Mouse (Mus musculus): ENCODE results near the gene Bms1. TPM values are rescaled to one million over a fixed set of nuclear protein-coding genes. Genes with fewer than 3 reads are reported as not detected.
A peak's percentile ranks its signal among the peaks of the same experiment; 100 is the strongest.

Bms1 gene
- total RNA-seq, 2 experiments from 2014 or later = 39.2 to 81.0 TPM

DNA sequence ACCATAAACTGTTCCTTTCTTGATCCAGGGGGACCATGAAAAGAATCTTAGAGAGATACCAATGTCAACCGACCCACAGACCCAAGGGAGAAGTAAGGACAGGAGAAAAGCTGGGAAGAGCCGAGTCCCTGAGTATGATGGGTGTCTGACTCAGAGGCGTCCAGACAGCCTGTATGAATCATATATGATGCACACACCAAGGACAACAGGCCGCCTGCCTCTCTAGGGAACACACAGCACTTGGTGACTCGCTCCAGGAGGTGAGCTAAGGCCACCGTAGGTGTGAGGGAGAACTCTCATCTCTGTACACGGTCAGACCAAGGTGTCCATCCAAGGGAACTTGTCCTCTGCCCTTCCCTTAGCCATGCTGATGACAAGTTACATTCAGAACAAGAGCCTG, 51.8 kb downstream of the Bms1 start:
- ATAC-seq (replicated peaks; ENCODE audit: poor library complexity) = no peak

DNA sequence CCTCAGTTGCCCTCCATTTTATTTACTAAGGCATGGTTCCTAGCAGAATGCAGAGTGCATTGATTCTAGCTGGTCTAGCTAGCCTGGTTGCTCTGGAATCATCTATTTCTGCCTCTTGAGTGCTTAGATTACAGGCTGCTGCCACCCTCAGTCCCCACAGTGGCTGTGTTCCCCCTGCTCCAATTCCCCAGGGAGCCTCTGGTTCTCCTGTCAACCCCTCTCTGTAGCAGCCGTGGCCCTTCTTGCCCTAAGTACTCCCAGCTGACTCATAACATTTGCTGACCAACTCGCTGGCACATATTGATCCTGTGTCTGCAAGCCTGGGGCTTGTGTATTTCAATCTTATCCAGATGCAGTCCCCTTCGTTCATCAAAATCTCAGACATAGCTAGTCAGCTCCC, 53.1 kb downstream of the Bms1 start:
- no peak for ATAC-seq (replicated peaks; ENCODE audit: poor library complexity)

DNA sequence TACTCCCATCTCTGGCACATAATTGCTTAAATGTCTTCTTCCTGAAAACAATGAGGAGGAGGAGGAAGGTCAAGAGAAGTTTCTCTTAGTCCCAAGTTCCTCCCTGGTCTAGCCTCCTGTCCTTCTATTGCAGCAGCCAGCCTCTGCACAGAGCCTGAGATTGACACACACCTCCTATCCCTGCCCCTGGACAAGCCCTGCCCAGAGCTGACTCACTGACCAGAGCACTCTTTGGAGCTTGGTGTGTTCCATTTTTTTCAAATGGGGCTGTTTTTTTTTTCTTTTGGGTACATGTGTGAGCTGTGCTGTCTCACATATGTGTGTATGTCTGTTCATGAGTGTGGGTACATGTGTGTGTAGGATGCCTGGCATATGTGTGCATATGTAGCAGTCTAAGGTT, 53.5 kb downstream of the Bms1 start:
- ATAC-seq (replicated peaks; ENCODE audit: poor library complexity) = no peak

DNA sequence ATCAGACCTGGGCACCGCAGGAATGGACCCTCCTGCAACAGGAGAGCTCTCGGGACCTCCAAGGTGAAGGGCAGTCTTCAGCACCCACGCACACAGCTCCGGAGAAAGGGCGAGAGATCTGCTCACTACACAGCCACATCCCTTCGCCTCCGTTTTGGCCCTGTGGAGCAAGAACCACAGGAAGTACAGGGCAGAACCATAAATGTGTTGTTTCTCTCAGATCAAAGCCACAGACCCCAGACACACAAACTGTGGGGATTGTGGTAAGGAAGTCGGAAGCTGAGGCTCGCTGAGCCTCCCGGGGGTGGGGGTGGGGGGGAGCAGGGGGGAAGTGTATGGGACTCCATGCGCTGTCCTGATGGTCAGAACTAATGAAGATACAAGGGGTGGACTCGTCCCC, 68.9 kb downstream of the Bms1 start:
- peak; percentile 96 for ATAC-seq (replicated peaks; ENCODE audit: poor library complexity)

DNA sequence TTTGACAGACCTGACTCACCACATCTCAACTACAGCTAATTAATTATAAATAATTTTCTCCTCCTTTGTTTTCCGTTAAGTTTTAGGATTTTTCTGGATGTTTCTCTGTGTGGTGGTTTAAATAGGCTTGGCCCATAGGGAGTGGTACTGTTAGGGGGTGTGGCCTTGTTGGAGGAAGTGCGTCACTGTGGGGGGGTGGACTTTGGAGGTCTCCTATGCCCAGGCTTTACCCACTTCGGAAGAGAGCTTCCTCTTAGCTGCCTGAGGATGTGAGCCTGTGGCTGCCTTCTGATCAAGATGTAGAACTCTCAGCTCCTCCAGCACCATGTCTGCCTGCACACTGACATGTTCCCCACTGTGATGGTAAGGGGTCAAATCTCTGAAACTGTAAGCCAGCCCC, 71.1 kb downstream of the Bms1 start:
- peak; percentile 44; the same call in 1 of the 2 replicates for ATAC-seq (replicated peaks; ENCODE audit: poor library complexity)

DNA sequence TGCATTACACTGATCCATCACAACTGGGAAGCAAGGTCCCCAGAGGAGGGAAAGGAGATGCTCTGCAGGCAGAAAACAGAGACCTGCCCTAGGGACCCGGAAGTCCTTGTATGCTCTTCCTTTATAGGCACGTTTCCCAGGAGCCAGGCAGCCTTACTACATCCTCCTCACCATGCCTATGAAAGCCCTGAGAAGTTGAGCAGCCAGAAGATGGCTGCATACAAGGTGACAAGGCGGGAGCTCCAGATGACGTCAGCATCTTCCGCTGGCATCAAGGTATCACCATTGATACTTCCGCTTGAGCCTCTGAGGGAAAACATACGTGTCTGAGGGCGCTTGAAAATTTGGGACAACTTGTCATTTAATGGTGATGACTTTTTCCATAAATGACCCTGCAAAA, 72.0 kb downstream of the Bms1 start:
- ATAC-seq (replicated peaks; ENCODE audit: poor library complexity) = no peak

DNA sequence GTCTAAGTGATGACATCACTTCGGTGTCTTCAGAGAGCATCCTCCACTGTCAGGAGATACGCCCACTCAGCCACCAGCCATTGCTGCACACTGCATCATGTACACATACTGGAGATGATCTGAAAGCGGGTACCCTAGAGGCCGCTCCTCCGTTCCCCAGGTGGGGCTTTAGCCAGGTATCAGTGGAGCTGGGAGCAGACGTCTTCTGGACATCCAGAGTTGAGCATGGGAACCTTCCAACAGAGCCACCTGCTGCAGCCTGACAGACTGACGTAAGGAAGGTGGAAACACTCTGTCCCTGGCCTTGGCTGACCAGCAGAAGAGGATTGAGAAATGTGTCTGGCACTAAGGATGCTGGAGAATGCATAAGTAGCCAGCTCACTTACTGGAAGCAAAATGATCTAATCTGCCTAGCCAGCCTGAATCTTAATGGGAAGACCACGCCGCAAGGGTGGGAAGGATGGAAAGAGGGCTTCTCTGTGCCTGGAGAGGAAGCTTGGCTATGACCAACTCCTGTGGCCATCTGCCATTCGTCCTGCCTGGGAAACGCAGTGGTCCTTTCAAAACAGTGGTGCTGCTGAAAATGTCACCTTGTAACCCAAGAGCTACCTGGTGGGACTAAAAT, 77.3 kb downstream of the Bms1 start:
- ATAC-seq (replicated peaks; ENCODE audit: poor library complexity) = no peak

DNA sequence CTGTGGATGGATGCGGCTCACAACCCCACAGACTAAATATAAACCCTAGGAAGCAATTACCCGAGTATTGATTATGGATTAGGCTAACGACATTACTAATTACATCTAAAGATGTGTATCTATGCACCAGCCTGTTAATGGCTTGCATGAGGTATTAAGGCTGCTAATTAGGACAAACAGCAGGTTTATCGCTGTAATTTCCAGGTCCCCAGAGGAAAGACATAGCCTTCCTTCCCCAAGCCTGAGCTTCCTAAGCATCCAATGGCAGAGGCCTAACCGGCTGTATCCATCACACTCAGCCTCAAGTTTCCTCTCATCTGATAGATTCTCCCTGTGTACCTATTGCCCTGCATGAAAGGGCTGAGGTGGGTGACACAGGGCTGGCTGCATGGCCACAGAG, 81.6 kb downstream of the Bms1 start:
- no peak for ATAC-seq (replicated peaks; ENCODE audit: poor library complexity)

DNA sequence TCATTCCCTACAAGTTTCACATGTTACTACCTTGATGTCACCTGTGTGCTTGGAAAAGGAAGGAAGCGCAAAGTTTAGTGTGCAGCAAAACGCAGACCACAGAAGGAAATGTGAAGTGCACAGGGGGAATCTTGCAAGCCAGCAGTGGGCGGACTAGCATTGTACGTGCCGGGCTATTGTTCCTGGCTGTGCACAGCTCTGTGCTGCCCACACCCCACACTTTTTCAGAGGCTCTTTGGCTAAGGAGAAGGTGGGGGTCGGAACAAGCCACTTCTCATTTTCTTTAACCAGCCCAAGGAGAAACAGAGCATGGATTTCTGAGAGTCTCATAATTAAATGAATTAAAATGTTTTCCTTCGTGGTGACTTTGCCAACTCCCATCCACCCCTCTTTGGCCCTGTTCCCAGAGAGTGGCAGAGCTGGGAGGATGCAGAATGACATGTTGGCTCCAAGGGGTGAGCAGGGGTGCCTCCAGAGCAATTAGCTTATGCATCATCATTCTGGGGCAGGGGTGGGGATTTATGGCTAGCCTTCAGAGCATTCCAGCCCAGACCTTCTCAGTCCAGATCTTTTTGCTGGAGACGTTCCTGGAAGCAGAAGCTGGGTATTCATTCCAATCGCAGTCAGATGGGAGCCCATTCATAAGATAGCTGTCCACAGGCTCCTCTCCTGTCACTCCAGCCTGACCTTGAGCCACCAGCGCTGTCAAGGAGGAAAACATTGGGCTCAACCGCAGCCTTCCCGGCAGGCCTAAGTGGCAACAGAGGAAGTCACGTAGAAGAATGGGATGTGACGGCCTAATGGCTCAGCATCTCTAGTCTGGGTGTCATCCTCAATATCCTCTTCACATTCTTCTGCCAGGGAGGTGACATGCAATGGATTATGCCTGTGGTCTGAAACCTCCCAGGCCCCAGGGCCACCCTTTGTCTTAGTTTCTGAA, 82.5 kb downstream of the Bms1 start:
- peak; percentile 54; the same call in 1 of the 2 replicates for ATAC-seq (replicated peaks; ENCODE audit: poor library complexity)

DNA sequence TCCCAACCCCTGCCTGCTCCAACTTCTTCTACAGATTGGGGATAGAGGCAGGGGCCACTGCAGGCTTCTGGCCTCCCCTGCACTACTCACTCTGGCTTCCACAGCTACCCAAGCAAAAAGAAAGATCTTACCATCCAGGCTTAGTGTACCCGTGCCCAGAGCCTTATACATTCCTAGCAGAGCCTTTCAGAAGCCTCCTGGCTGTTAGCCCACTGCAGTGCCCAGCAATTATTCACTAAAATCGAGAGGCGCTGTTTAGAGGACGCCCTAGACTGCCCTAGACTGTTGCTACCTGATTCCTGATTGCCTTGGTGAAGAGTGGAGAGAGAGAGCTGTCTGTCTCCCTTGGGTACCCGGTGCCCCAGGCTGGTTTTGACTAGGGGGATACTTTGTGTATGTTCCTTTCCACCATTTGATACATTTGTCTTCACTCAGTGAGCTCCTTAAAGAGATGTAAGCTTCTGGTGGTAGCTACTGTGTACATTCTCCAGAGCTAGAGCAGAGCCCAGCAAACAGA, 83.3 kb downstream of the Bms1 start:
- ATAC-seq (replicated peaks; ENCODE audit: poor library complexity) = no peak

DNA sequence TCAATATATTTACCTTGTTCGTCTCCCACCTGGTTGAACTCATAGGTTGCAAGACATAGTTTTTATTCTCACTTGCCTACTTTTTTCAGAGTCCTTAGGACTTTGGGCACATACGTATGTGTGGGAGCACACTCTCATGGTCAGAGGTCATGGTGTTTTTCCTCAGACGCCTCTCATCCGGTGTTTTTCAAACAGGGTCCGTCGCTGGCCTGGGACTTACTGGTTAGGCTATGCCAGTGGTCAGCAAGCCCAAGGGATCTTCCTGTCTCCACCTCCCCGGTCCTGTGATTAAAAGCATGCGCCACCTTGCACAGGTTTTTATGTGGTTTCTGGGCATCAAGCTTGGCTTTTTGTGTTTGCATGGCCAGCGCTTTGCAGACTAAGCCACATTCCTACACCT, 85.4 kb downstream of the Bms1 start:
- ATAC-seq (replicated peaks; ENCODE audit: poor library complexity) = no peak

Other genes starting within 250 kb of the Bms1 start
- gene Ret, start 221.8 kb downstream of the Bms1 start, total RNA-seq (2015) = not detected in 2 replicates
- 0.04 TPM in 1 of 2 replicates, not detected in the other for gene Ret, start 221.8 kb downstream of the Bms1 start, total RNA-seq (2017)
- gene Zfp248, start 36.1 kb upstream of the Bms1 start, total RNA-seq (2015) = 1.9 and 3.3 TPM in 2 replicates
- 1.3 and 2.0 TPM in 2 replicates for gene Zfp248, start 36.1 kb upstream of the Bms1 start, total RNA-seq (2017)
- gene Zfp9, start 59.8 kb upstream of the Bms1 start, total RNA-seq (2015) = 0.15 and 0.57 TPM in 2 replicates
- gene Zfp9, start 59.8 kb upstream of the Bms1 start, total RNA-seq (2017) = 0.07 and 0.17 TPM in 2 replicates
- 8.6 and 14.6 TPM in 2 replicates for gene Ankrd26, start 142.8 kb upstream of the Bms1 start, total RNA-seq (2015)
- 15.0 and 19.7 TPM in 2 replicates for gene Ankrd26, start 142.8 kb upstream of the Bms1 start, total RNA-seq (2017)